Mouse (Mus musculus) spleen, adult 2 months (tissue): ENCODE measurements at regions not wholly inside any gene's neighbourhood (a gene's known extent, or its start where the extent isn't known, plus 50 kb on each side); places are given as distances from the start of the nearest gene placed in this dataset.

Experiments used
- CTCF ChIP-seq: fragments of 200-500 bp; IDR thresholded peaks from 2 replicates; pipeline ENCODE4 v1.5.1; 2011; ENCODE audit warnings: mild to moderate bottlenecking, inconsistent platforms; ENCODE audit not compliant: insufficient read depth, insufficient read length, insufficient replicate concordance; ENCODE audit errors: extremely low read depth
- POLR2A ChIP-seq: fragments of 200-500 bp; IDR thresholded peaks from 2 replicates; pipeline ENCODE4 v1.6.1; 2011; ENCODE audit warnings: low read depth, low read length, inconsistent platforms

- TF ChIP-seq CTCF = no peak
- no peak for TF ChIP-seq POLR2A
Observed at GRCm38 (mm10) chr6:100380536-100380935, 93.3 kb upstream of the Rybp start.
